In genomic region chr13:40784202-40784771, GRCm38 (mm10) we compare ENCODE assay signal across 9 mouse cellular contexts. TPM values are rescaled to one million over a fixed set of nuclear protein-coding genes. Genes with fewer than 3 reads are reported as not detected.
A peak's percentile ranks its signal among the peaks of the same experiment; 100 is the strongest.
DNase-seq lines count a peak whose midpoint lies in the region; ATAC-seq lines count a peak whose summit lies in the region.
"Had no signal": no experiment of that assay in that cellular context is flagged by ENCODE, and none has a peak within 500 bp of the region (broad histone marks: within the 10 kb centered on the region; RNA-seq: fewer than 3 reads in every experiment).

No protein-coding gene starts in this region.

- no peaks in the 10 kb centered on the region for H3K4me1 ChIP-seq in heart, embryonic 11.5 days (ENCODE audit: control insufficient read depth, insufficient read depth, low read length)
- no peaks in the 10 kb centered on the region for H3K4me1 ChIP-seq in neural tube, embryonic 12.5 days

- H3K9ac ChIP-seq in heart, embryonic 11.5 days (ENCODE audit: low read depth, low read length): no peak overlapping the region
- no peak overlapping the region for H3K9ac ChIP-seq in neural tube, embryonic 12.5 days

- no peaks in the 10 kb centered on the region for H3K27me3 ChIP-seq in heart, embryonic 11.5 days (ENCODE audit: control insufficient read depth, insufficient read depth, low read length)
- no peaks in the 10 kb centered on the region for H3K27me3 ChIP-seq in neural tube, embryonic 12.5 days (replicated peaks)

- 48% methylated on average over 8 of the region's 8 CpGs for WGBS in heart, embryonic 11.5 days (ENCODE audit: insufficient replicate concordance)
- WGBS in neural tube, embryonic 12.5 days: 49% methylated on average over 8 of the region's 8 CpGs

- H3K9me3 ChIP-seq in heart, embryonic 11.5 days (replicated peaks; ENCODE audit: control insufficient read depth, low read length): no peaks in the 10 kb centered on the region
- no peaks in the 10 kb centered on the region for H3K9me3 ChIP-seq in neural tube, embryonic 12.5 days

- H3K4me2 ChIP-seq in heart, embryonic 11.5 days: no peak overlapping the region
- no peak overlapping the region for H3K4me2 ChIP-seq in neural tube, embryonic 12.5 days (replicated peaks)

- H3K36me3 ChIP-seq in heart, embryonic 11.5 days (ENCODE audit: control insufficient read depth, insufficient read depth, low read length): no peaks in the 10 kb centered on the region
- H3K36me3 ChIP-seq in neural tube, embryonic 12.5 days: no peaks in the 10 kb centered on the region

- no peak overlapping the region for H3K27ac ChIP-seq in heart, embryonic 11.5 days (ENCODE audit: low read depth, low read length)
- H3K27ac ChIP-seq in neural tube, embryonic 12.5 days: no peak overlapping the region

- no peak overlapping the region for H3K4me3 ChIP-seq in heart, embryonic 11.5 days (ENCODE audit: low read depth, low read length)
- no peak overlapping the region for H3K4me3 ChIP-seq in neural tube, embryonic 12.5 days
- H3K4me3 ChIP-seq: megakaryocyte, embryonic 14.5 days had no signal

- intact Hi-C loops in heart, postnatal 10 days (cut with DNase I): loop anchor here (1.0 to 10.0 kb wide), 6 partner anchors 37 to 455 kb away; partner anchors contain the start of gene Pak1ip1

- DNase-seq in heart, postnatal 10 days: peak; percentile 16 to 49
- peak; percentile 7 for DNase-seq in thymus, postnatal 14 days
- DNase-seq in thymus, postnatal 4 days: no peak
- peak; percentile 53 for DNase-seq in embryo, embryonic 9.5 days (ENCODE audit: extremely low spot score)
- DNase-seq in gastrocnemius, adult 8-10 months (ENCODE audit: low spot score in 2 of 2): no peak
- DNase-seq in layer of hippocampus, postnatal 36 days: no peak

- no peak for ATAC-seq in heart, embryonic 11.5 days (replicated peaks; ENCODE audit: insufficient number of reproducible peaks, low FRiP score, low TSS enrichment)
- peak; percentile 29; the same call in 1 of the 2 replicates for ATAC-seq in neural tube, embryonic 12.5 days (ENCODE audit: low FRiP score, low read depth)

RNA-seq across cellular contexts. Expression of gene Tfap2a, which starts 46.1 kb away (rescaled TPM):
- total RNA-seq in heart, postnatal 10 days (2021): under 1 TPM; 0.22 TPM
- 0.14 and 0.39 TPM in 2 replicates for polyA plus RNA-seq in heart, embryonic 11.5 days (2014; fragmentation: Nextera tagmentation; extraction: Ambion mirVana)
- polyA plus RNA-seq in neural tube, embryonic 12.5 days (2016; fragmentation: Nextera tagmentation; extraction: Ambion mirVana): 15.5 and 21.6 TPM in 2 replicates
- total RNA-seq in gastrocnemius, adult 8-10 months (2022): under 1 TPM in 1 of 4 experiments, not detected in 3; 0.17 TPM
- total RNA-seq in layer of hippocampus, postnatal 36 days (2021): under 1 TPM; 0.40 to 0.42 TPM

Comparison
In these comparisons a context has a peak if more than half of its experiments do, and no peak if none do; other contexts are left out.
1. DNase-seq: peak in heart, postnatal 10 days (2 of 2), thymus, postnatal 14 days (single experiment) and embryo, embryonic 9.5 days (single experiment); none in thymus, postnatal 4 days (single experiment), gastrocnemius, adult 8-10 months (0 of 2) and layer of hippocampus, postnatal 36 days (0 of 2).